Comparison of ENCODE assay signal across 8 mouse cellular contexts in the genomic region with DNA sequence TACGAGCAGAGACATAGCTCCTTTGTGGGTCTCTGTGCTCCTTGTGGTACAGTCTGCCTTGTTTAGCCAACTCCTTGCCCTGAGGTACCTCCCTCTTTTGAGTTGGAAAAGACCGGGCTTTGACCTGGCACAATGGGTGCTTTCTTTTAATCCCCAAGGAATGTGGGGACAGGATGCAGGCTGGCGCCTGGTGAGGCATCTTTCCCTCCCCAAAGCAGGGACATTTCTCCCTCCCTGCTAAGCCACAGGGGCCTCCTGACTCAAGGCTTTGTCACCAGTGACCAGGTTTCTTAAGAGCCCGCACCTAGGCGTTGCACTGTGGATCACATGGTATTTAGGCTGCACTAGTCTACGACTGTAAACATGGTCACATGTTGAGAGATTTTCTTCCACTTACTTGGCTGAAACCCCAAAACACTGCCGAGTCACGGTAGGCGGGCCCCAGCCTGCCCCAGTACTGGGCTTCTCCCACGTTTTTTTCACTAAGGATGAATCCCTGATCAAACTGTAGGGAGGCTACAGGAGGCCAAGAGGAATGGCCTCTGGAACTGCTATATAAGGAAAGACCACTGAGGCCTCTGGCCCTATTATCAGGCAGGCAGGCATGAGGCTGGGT. TPM values are rescaled to one million over a fixed set of nuclear protein-coding genes. Genes with fewer than 3 reads are reported as not detected.
DNase-seq lines count a peak whose midpoint lies in the region; ATAC-seq and TF ChIP-seq lines count a peak whose summit lies in the region.

No protein-coding gene starts in this region.

- intact Hi-C loops in left cerebral cortex, postnatal 14 days (cut with DNase I) = no loop called here

- H3K9me3 ChIP-seq in G1E (replicated peaks) = no peaks in the 10 kb centered on the region
- no peaks in the 10 kb centered on the region for H3K9me3 ChIP-seq in embryonic facial prominence, embryonic 13.5 days
- H3K9me3 ChIP-seq in heart, embryonic 16.5 days (replicated peaks; ENCODE audit: control insufficient read depth, low read length) = no peaks in the 10 kb centered on the region
- no peaks in the 10 kb centered on the region for H3K9me3 ChIP-seq in midbrain, embryonic 10.5 days (replicated peaks)

- no peak for ATAC-seq in CD4-positive, CD25-positive, alpha-beta regulatory T cell, adult 4 months
- ATAC-seq in G1E (ENCODE audit: extremely low read depth, insufficient number of reproducible peaks, low FRiP score, poor library complexity, severe bottlenecking) = peak; percentile 77
- ATAC-seq in embryonic facial prominence, embryonic 13.5 days (ENCODE audit: insufficient number of reproducible peaks, insufficient read depth, low FRiP score, low TSS enrichment, low read depth) = no peak
- ATAC-seq in heart, embryonic 16.5 days (replicated peaks; ENCODE audit: extremely low read depth, insufficient read depth, low FRiP score) = peak; percentile 20

- H3K36me3 ChIP-seq in G1E (replicated peaks) = peaks cover 49% of the 10 kb centered on the region
- peaks cover 31% of the 10 kb centered on the region for H3K36me3 ChIP-seq in embryonic facial prominence, embryonic 13.5 days
- H3K36me3 ChIP-seq in heart, embryonic 16.5 days (ENCODE audit: control insufficient read depth, insufficient read depth) = peaks cover 4% of the 10 kb centered on the region; the same call in 1 of the 2 replicates
- H3K36me3 ChIP-seq in midbrain, embryonic 10.5 days = peaks cover 37% of the 10 kb centered on the region

- H3K4me2 ChIP-seq in embryonic facial prominence, embryonic 13.5 days = peak overlapping the region; percentile 100
- H3K4me2 ChIP-seq in heart, embryonic 16.5 days (ENCODE audit: low read depth, low read length) = peak overlapping the region; percentile 96

- H3K9ac ChIP-seq in embryonic facial prominence, embryonic 13.5 days = peak overlapping the region; percentile 78
- H3K9ac ChIP-seq in heart, embryonic 16.5 days (ENCODE audit: low read length) = peak overlapping the region; percentile 88

- 2% methylated on average over 10 of the region's 10 CpGs for WGBS in embryonic facial prominence, embryonic 13.5 days
- WGBS in heart, embryonic 16.5 days = under 1% methylated on average over 10 of the region's 10 CpGs
- under 1% methylated on average over 10 of the region's 10 CpGs for WGBS in midbrain, embryonic 10.5 days

- H3K27me3 ChIP-seq in G1E (ENCODE audit: insufficient read depth, low read length) = peaks cover 27% of the 10 kb centered on the region
- peaks cover 14% of the 10 kb centered on the region for H3K27me3 ChIP-seq in embryonic facial prominence, embryonic 13.5 days
- H3K27me3 ChIP-seq in heart, embryonic 16.5 days (ENCODE audit: control insufficient read depth, insufficient read depth, low read length) = no peaks in the 10 kb centered on the region
- H3K27me3 ChIP-seq in midbrain, embryonic 10.5 days (ENCODE audit: low read depth, poor library complexity, severe bottlenecking) = peaks cover 39% of the 10 kb centered on the region

- H3K27ac ChIP-seq in embryonic facial prominence, embryonic 13.5 days = peak overlapping the region; percentile 88
- H3K27ac ChIP-seq in heart, embryonic 16.5 days (ENCODE audit: low read length) = peak overlapping the region; percentile 93
- H3K27ac ChIP-seq in midbrain, embryonic 10.5 days (replicated peaks) = peak overlapping the region; percentile 86

- H3K4me1 ChIP-seq in G1E (ENCODE audit: insufficient read depth, low read depth, low read length) = peaks cover 59% of the 10 kb centered on the region
- H3K4me1 ChIP-seq in embryonic facial prominence, embryonic 13.5 days = peaks cover 44% of the 10 kb centered on the region
- H3K4me1 ChIP-seq in heart, embryonic 16.5 days (ENCODE audit: control insufficient read depth, insufficient read depth, low read length) = peaks cover 43% of the 10 kb centered on the region
- peaks cover 56% of the 10 kb centered on the region for H3K4me1 ChIP-seq in midbrain, embryonic 10.5 days

- TF ChIP-seq CTCF in G1E (IDR thresholded peaks at IDR 0.05; ENCODE audit: low read depth, low read length) = no peak

- peak; percentile 49 for DNase-seq in CD4-positive, CD25-positive, alpha-beta regulatory T cell, adult 2 months (ENCODE audit: low read depth, low spot score)
- DNase-seq in G1E (ENCODE audit: low spot score) = peak; percentile 80
- peak; percentile 62 to 83 for DNase-seq in kidney, postnatal 36 days
- DNase-seq in midbrain, embryonic 10.5 days (ENCODE audit: low spot score) = no peak
- DNase-seq in left cerebral cortex, postnatal 14 days (ENCODE audit: low spot score in 2 of 2) = no peak

- H3K4me3 ChIP-seq in G1E (ENCODE audit: low read depth, low read length) = peak overlapping the region; percentile 95
- peak overlapping the region; percentile 75 for H3K4me3 ChIP-seq in embryonic facial prominence, embryonic 13.5 days
- H3K4me3 ChIP-seq in heart, embryonic 16.5 days (ENCODE audit: low read length) = peak overlapping the region; percentile 80
- peak overlapping the region; percentile 88 for H3K4me3 ChIP-seq in midbrain, embryonic 10.5 days

RNA-seq across cellular contexts. Expression of gene Klhl21, which starts 1.6 kb away (rescaled TPM):
- polyA plus RNA-seq in CD4-positive, CD25-positive, alpha-beta regulatory T cell, adult 4 months (2017; shearing (Covaris generic)) = 1 to 10 TPM; 4.0 to 4.4 TPM
- total RNA-seq in G1E (2014; fragmentation: Nextera tagmentation) = 2.4 and 4.1 TPM in 2 replicates
- 3.8 and 4.4 TPM in 2 replicates for total RNA-seq in G1E (2017)
- polyA plus RNA-seq in G1E (2012) = 12.2 and 13.5 TPM in 2 replicates
- 10.1 TPM in 2 replicates for polyA plus RNA-seq in embryonic facial prominence, embryonic 13.5 days (2015; fragmentation: Nextera tagmentation; extraction: Ambion mirVana)
- polyA plus RNA-seq in heart, embryonic 16.5 days (2015; fragmentation: Nextera tagmentation; extraction: Ambion mirVana) = 27.2 and 33.1 TPM in 2 replicates
- 6.9 and 8.5 TPM in 2 replicates for polyA plus RNA-seq in midbrain, embryonic 10.5 days (2016; fragmentation: Nextera tagmentation; extraction: Ambion mirVana)
- total RNA-seq in left cerebral cortex, postnatal 14 days (2021) = 10 to 100 TPM; 12.7 to 13.4 TPM

RNA-seq across cellular contexts. Expression of gene Phf13, which starts 14.1 kb away (rescaled TPM):
- polyA plus RNA-seq in CD4-positive, CD25-positive, alpha-beta regulatory T cell, adult 4 months (2017; shearing (Covaris generic)) = 1 to 10 TPM; 1.8 to 5.0 TPM
- total RNA-seq in G1E (2014; fragmentation: Nextera tagmentation) (2.9 and 3.7 TPM in 2 replicates), G1E (2017) (2.0 and 2.3 TPM in 2 replicates)
- polyA plus RNA-seq in G1E (2012) = 5.4 and 6.6 TPM in 2 replicates
- 38.0 and 38.1 TPM in 2 replicates for polyA plus RNA-seq in embryonic facial prominence, embryonic 13.5 days (2015; fragmentation: Nextera tagmentation; extraction: Ambion mirVana)
- 15.4 and 17.1 TPM in 2 replicates for polyA plus RNA-seq in heart, embryonic 16.5 days (2015; fragmentation: Nextera tagmentation; extraction: Ambion mirVana)
- polyA plus RNA-seq in midbrain, embryonic 10.5 days (2016; fragmentation: Nextera tagmentation; extraction: Ambion mirVana) = 23.9 and 30.4 TPM in 2 replicates
- 10 to 100 TPM; 14.2 to 14.4 TPM for total RNA-seq in left cerebral cortex, postnatal 14 days (2021)

RNA-seq across cellular contexts. Expression of gene Zbtb48, which starts 17.3 kb away (rescaled TPM):
- polyA plus RNA-seq in CD4-positive, CD25-positive, alpha-beta regulatory T cell, adult 4 months (2017; shearing (Covaris generic)) = 10 to 100 TPM; 19.9 to 26.7 TPM
- total RNA-seq in G1E (2014; fragmentation: Nextera tagmentation) = 13.9 and 24.5 TPM in 2 replicates
- 9.3 and 9.8 TPM in 2 replicates for total RNA-seq in G1E (2017)
- 12.4 and 13.4 TPM in 2 replicates for polyA plus RNA-seq in G1E (2012)
- 17.5 and 22.9 TPM in 2 replicates for polyA plus RNA-seq in embryonic facial prominence, embryonic 13.5 days (2015; fragmentation: Nextera tagmentation; extraction: Ambion mirVana)
- polyA plus RNA-seq in heart, embryonic 16.5 days (2015; fragmentation: Nextera tagmentation; extraction: Ambion mirVana) = 13.5 and 14.5 TPM in 2 replicates
- 18.7 and 25.6 TPM in 2 replicates for polyA plus RNA-seq in midbrain, embryonic 10.5 days (2016; fragmentation: Nextera tagmentation; extraction: Ambion mirVana)
- total RNA-seq in left cerebral cortex, postnatal 14 days (2021) = 10 to 100 TPM; 11.5 to 13.2 TPM

RNA-seq across cellular contexts. Expression of gene Thap3, which starts 21.4 kb away (rescaled TPM):
- 100 to 1,000 TPM; 126 to 167 TPM for polyA plus RNA-seq in CD4-positive, CD25-positive, alpha-beta regulatory T cell, adult 4 months (2017; shearing (Covaris generic))
- total RNA-seq in G1E (2014; fragmentation: Nextera tagmentation) (2.0 and 3.0 TPM in 2 replicates), G1E (2017) (0.82 and 1.6 TPM in 2 replicates)
- 4.2 and 5.5 TPM in 2 replicates for polyA plus RNA-seq in G1E (2012)
- polyA plus RNA-seq in embryonic facial prominence, embryonic 13.5 days (2015; fragmentation: Nextera tagmentation; extraction: Ambion mirVana) = 56.3 and 61.2 TPM in 2 replicates
- 28.8 and 31.2 TPM in 2 replicates for polyA plus RNA-seq in heart, embryonic 16.5 days (2015; fragmentation: Nextera tagmentation; extraction: Ambion mirVana)
- polyA plus RNA-seq in midbrain, embryonic 10.5 days (2016; fragmentation: Nextera tagmentation; extraction: Ambion mirVana) = 32.1 and 36.2 TPM in 2 replicates
- 10 to 100 TPM; 16.1 to 19.3 TPM for total RNA-seq in left cerebral cortex, postnatal 14 days (2021)

RNA-seq across cellular contexts. Expression of gene Tas1r1, which starts 28.2 kb away (rescaled TPM):
- not detected for polyA plus RNA-seq in CD4-positive, CD25-positive, alpha-beta regulatory T cell, adult 4 months (2017; shearing (Covaris generic))
- total RNA-seq in G1E (2014; fragmentation: Nextera tagmentation) = 0.24 TPM in 1 of 2 replicates, not detected in the other
- 0.06 and 0.27 TPM in 2 replicates for total RNA-seq in G1E (2017)
- polyA plus RNA-seq in G1E (2012) = 0.02 and 0.04 TPM in 2 replicates
- polyA plus RNA-seq in embryonic facial prominence, embryonic 13.5 days (2015; fragmentation: Nextera tagmentation; extraction: Ambion mirVana) = 0.55 and 0.59 TPM in 2 replicates
- polyA plus RNA-seq in heart, embryonic 16.5 days (2015; fragmentation: Nextera tagmentation; extraction: Ambion mirVana) = 0.29 and 0.39 TPM in 2 replicates
- 0.73 and 0.75 TPM in 2 replicates for polyA plus RNA-seq in midbrain, embryonic 10.5 days (2016; fragmentation: Nextera tagmentation; extraction: Ambion mirVana)
- under 1 TPM; 0.49 to 0.55 TPM for total RNA-seq in left cerebral cortex, postnatal 14 days (2021)

Comparison
In these comparisons a context has a peak if more than half of its experiments do, and no peak if none do; other contexts are left out.
1. DNase-seq: peak in CD4-positive, CD25-positive, alpha-beta regulatory T cell, adult 2 months (single experiment), G1E (single experiment) and kidney, postnatal 36 days (2 of 2); none in midbrain, embryonic 10.5 days (single experiment) and left cerebral cortex, postnatal 14 days (0 of 2).
2. ATAC-seq: peak in G1E (single experiment) and heart, embryonic 16.5 days (single experiment); none in CD4-positive, CD25-positive, alpha-beta regulatory T cell, adult 4 months (single experiment) and embryonic facial prominence, embryonic 13.5 days (single experiment).
3. Peak in every context shown above with its lines, with median percentiles within 50 percentile points of each other: H3K4me3 ChIP-seq and H3K27ac ChIP-seq.